Mouse (Mus musculus): ENCODE measurements around the gene Hpse.

DNA sequence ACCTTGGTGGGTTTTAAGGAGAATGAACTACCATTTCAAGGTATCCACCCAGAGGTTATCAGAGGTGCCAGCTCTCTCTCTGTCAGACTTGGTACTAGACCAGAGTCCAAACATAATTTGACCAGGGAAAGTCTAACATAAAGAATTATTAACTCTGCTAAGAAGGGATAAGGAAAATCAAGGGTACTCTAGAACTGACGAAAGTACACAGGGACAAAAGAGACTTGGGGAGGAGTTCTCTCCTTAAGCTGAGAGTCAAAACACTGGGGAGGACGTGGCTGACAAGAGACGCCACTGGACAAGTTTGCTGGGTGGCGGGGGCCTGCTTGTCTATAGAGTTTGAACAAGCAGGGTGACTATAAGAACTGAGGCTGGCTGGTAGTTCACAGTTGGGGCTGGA, 73.0 kb downstream of the Hpse start:
- TF ChIP-seq CTCF (IDR thresholded peaks at IDR 0.05; ENCODE audit: extremely low read depth, insufficient read length, insufficient replicate concordance, low read depth, low read length) (no peak), POLR2A (IDR thresholded peaks at IDR 0.05; ENCODE audit: low read depth, low read length) (no peak)

Data from small intestine, adult 2 months (tissue).